Mouse (Mus musculus) layer of hippocampus, postnatal 10 days (tissue): ENCODE results near the gene Akt3. TPM values are rescaled to one million over a fixed set of nuclear protein-coding genes. Genes with fewer than 3 reads are reported as not detected.

ENCODE experiments used
- DNase-seq, 2 experiments: peaks; one replicate each; pipeline ENCODE4 v3.0.0; 2021; ENCODE audit warnings: low spot score in 2 of 2
- long read RNA-seq: library from polyadenylated mRNA; stranded (forward); transcript quantifications from one replicate; pipeline ENCODE4 v2.0.0, GENCODE M21; 2023
- total RNA-seq, 2 experiments: library from RNA; stranded (reverse); gene quantifications; 2 replicates each; pipeline ENCODE4 v1.2.3; 2021

The Akt3 gene
- total RNA-seq: 100 to 1,000 TPM; 326 to 338 TPM
- long read RNA-seq, full-length matches to known transcripts: 1 of 50 reads
- long read RNA-seq, partial matches to known transcripts: 1 of 50 reads
- long read RNA-seq, other reads (novel, unspliced or antisense): 48 of 50 reads

- peak in 1 of 2 experiments; percentile 65 for DNase-seq
These were observed at the start of gene Akt3 for GRCm38 (mm10) chr1:177258034-177258342. TSS of gene Akt3 (minus strand) at chr1:177258203.

- peak in 1 of 2 experiments; percentile 12 for DNase-seq
These were observed 49.5 kb upstream of the Akt3 start for GRCm38 (mm10) chr1:177307549-177307948.

GRCm38 (mm10) chr1:177298231-177298630 is 40.2 kb upstream of the Akt3 start:
- no peak for DNase-seq

GRCm38 (mm10) chr1:177286764-177287163 is 28.8 kb upstream of the Akt3 start:
- peak; percentile 21 to 43 for DNase-seq

GRCm38 (mm10) chr1:177281925-177282324 is 23.9 kb upstream of the Akt3 start:
- no peak for DNase-seq

- no peak for DNase-seq
These were observed 19.4 kb upstream of the Akt3 start for GRCm38 (mm10) chr1:177277361-177277760.

- no peak for DNase-seq
These were observed 9.6 kb upstream of the Akt3 start for GRCm38 (mm10) chr1:177267645-177268044.

- no peak for DNase-seq
These were observed 4.9 kb upstream of the Akt3 start for GRCm38 (mm10) chr1:177262926-177263325.

- DNase-seq: no peak
These were observed 2.8 kb upstream of the Akt3 start for GRCm38 (mm10) chr1:177260796-177261195.

DNA sequence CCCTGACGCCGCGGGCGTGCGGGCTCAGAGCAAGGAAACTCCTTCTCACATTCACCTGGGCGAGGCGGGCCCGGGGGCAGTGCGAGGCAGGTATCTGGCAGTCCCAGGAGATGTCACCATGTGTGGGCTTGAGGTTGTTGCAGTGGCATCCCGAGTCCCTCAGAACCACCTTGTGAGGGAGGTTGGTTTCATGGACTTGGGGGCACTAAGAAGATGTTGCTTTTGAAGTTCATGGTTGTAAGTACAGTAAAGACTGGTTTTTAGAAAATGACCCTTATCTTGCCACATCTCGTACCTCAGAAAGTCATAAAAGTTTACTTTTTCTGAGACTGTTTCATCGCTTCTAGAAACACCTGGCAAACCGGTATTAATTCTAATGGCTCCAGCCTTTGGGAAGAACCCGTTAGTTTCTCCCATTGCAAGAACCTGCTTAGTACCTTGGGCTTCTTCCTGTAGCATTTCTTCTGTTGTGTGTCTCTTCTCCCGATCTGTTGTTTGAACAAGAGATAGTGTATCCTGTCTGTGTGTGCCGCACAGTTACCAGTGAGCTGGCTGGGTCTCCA is 1.1 kb upstream of the Akt3 start:
- no peak for DNase-seq

DNA sequence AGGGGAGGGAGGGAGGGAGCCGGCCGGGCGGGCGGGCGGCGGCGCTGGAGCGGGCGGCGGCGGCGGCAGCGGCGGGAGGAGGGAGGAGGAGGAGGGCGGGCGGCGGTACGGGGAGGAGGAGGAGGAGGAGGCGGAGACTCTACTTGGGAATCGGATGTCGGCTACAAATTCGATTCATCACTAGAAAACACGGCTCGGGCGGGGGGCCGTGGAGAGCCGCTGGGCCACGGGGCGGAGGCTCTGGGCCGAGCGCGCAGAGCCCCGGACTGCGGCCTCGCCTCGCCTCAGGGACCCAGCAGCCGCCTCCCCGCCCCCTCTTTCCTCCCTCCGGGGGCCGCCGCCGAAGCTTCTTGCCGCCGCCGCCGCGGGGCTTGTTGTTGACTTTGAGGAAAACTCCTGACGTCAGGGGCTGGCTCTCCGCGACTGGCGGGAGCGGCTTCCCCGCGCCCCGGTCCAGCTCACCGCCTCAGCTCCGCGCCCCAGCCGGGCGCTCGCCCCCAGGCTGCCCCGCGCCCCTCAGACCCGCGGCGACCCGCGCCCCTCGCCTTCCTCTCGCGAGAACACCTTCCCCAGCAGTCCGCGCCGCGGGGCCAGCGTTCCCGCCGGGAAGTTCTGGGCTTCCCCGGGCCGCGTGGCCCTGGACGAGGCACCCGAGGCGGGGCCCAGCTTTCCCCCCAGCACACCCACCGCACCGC is 487 bp upstream of the Akt3 start:
- peak; percentile 74 to 84 for DNase-seq

DNA sequence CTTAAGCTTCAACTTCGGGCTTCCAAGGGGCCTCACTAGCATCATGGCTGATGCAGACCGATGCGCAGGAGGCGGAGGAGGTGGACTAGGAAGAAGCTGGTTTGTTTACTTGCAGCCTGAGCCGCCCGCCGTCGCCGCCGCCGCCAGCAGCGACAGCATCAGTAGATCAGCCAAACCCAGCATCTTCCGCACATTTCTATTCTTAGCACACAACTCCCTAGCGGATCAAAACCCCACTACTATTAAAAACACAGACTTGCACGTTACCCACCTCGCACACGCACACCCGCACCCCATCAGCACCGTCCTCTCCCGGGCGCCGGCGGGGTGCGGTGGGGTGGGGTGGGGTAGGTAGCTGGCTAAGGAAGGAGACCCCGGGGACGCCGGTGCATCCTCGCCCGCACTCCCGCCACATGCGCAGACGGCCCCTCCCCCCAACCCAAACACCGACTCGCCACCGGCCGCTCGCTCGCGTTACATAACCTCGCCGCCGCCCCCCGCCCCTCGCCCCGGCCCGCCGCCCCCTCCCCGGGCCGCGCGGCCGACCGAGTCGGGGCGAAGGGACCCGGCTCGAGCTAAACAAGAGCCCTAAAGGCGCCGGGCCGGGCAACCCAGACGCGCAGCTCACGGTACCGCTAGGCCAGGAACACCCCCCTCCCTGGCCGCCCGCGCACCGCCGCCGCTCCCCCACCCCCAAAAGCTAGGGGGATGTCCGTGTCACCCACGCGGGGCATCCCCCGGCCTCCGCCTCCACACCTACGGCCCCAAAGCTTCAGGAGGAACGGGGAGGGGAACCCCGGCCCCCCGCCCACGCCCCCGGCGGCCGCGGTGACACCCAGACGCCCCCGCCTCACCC is 597 bp downstream of the Akt3 start:
- DNase-seq: peak; percentile 64 to 74

DNA sequence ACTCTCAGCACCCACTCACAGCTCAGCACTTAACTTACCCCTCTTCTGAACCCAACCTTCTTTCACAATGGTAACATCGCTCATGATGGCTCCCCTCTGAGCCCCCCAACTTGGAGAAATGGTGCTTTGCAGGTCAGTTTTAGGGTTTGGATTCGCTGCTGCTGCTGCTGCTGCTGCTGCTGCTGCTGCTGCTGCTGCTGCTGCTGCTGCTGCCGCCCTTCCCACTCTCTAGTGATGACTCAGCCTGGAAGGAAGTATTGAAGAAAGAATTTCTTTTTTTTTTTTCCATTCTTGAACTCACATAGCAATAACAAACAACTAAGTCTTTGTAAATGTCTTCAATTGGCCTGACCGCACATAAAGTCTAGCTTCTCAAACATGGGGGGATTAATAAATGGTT is 9.4 kb downstream of the Akt3 start:
- DNase-seq: no peak

GRCm38 (mm10) chr1:177238368-177238767 is 19.6 kb downstream of the Akt3 start:
- DNase-seq: no peak

GRCm38 (mm10) chr1:177236695-177237094 is 21.3 kb downstream of the Akt3 start:
- no peak for DNase-seq

- no peak for DNase-seq
These were observed 21.8 kb downstream of the Akt3 start for GRCm38 (mm10) chr1:177236249-177236648.

DNA sequence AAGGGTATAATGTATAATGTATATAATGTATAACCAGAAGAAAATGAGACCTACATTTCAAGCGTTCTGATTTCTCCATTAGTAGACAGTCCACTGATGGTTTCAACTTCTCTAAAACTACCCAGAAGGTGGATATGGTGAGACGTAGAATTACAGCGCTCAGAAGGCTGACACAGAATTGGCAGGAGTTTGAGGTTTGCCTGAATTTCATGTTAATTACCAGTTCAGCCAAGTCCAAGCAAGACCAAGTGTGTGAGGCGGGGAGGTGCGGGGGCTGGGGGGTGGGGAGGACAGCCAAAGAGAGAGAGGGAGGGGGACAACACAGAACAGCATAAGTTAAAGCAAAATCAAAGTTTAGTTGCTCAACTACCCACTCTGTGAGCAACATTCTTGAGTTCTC is 23.5 kb downstream of the Akt3 start:
- no peak for DNase-seq

- DNase-seq: no peak
These were observed 26.9 kb downstream of the Akt3 start for GRCm38 (mm10) chr1:177231122-177231521.

- no peak for DNase-seq
These were observed 59.0 kb downstream of the Akt3 start for GRCm38 (mm10) chr1:177198978-177199377.

GRCm38 (mm10) chr1:177195224-177195623 is 62.8 kb downstream of the Akt3 start:
- no peak for DNase-seq

DNA sequence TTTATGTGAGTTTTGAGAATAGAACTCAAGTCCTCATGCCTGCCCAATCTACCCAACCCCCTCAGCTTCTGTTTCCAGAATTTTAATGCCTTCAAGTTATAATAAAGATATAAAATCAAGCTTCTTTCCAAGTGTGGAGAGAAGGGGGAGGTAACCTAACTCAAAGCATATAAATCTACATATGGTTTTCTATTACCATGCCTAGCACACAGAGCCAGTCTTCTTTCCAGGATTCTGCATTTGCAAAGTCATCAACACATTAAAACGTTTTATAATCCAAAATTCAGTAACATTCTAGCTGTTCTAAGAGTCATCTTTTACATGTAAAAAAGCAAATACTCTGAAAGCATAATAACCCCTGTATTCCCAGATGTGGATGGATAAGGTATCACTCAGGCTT is 63.7 kb downstream of the Akt3 start:
- DNase-seq: no peak

DNA sequence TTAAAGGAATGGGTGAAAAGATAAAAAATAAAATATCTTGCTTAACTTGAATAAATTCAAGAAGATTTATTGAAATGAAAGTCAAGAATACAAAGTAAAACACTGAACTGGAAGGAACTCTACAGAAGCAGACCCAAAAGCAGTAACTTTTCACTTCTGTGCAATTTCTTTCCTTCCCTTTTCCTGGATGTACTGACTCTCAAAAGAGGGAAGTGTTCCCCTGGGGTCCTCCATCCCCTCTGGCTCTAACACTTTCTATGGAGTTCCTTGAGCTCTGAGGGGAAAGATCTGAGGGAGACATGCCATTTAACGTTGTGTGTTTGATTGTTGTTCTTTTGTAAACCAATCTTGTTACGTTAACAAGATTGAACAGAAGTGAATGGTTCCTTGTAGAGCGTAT is 66.4 kb downstream of the Akt3 start:
- DNase-seq: no peak
